Mouse (Mus musculus) neural tube, embryonic 11.5 days (tissue): ENCODE measurements at regions not wholly inside any gene's neighbourhood (a gene's known extent, or its start where the extent isn't known, plus 50 kb on each side); places are given as distances from the start of the nearest gene placed in this dataset.

Experiments
- ATAC-seq: fragments of 200-750 bp; cut with Nextera tagmentation; 2 replicates; pipeline ENCODE4 v1.8.0; 2017; ENCODE audit warnings: moderate number of reproducible peaks, mild to moderate bottlenecking, moderate TSS enrichment, moderate library complexity; ENCODE audit not compliant: insufficient read depth, low FRiP score, low TSS enrichment
- DNase-seq: peaks from one replicate; pipeline ENCODE4 v3.0.0-alpha.2; 2015; ENCODE audit warnings: low spot score
- H3K27ac ChIP-seq: fragments of 300-500 bp; sonication (generic); 2 replicates; pipeline ENCODE4 v1.5.1; 2014; ENCODE audit warnings: low read depth, mild to moderate bottlenecking, low read length
- H3K27me3 ChIP-seq: fragments of 300-500 bp; sonication (generic); 2 replicates; pipeline ENCODE4 v1.6.1; 2014; ENCODE audit warnings: mild to moderate bottlenecking, low read length, mixed read lengths; ENCODE audit not compliant: control insufficient read depth, insufficient read depth
- H3K36me3 ChIP-seq: fragments of 300-500 bp; sonication (generic); 2 replicates; pipeline ENCODE4 v1.6.1; 2014; ENCODE audit warnings: mild to moderate bottlenecking, low read length, moderate library complexity, mixed read lengths; ENCODE audit not compliant: control insufficient read depth, insufficient read depth
- H3K4me1 ChIP-seq: fragments of 300-500 bp; sonication (generic); 2 replicates; pipeline ENCODE4 v1.6.1; 2014; ENCODE audit warnings: low read length, mixed read lengths; ENCODE audit not compliant: control insufficient read depth, insufficient read depth
- H3K4me2 ChIP-seq: fragments of 300-500 bp; sonication (generic); 2 replicates; pipeline ENCODE4 v1.6.1; 2014; ENCODE audit warnings: low read depth, mild to moderate bottlenecking, moderate library complexity
- H3K4me3 ChIP-seq: fragments of 300-500 bp; sonication (generic); 2 replicates; pipeline ENCODE4 v1.5.1; 2014; ENCODE audit warnings: low read depth, low read length
- H3K9ac ChIP-seq: fragments of 300-500 bp; sonication (generic); 2 replicates; pipeline ENCODE4 v1.6.1; 2014; ENCODE audit warnings: mild to moderate bottlenecking, low read length
- H3K9me3 ChIP-seq: fragments of 300-500 bp; sonication (generic); 2 replicates; pipeline ENCODE4 v1.6.1; 2016; ENCODE audit warnings: low read length; ENCODE audit not compliant: control insufficient read depth
- WGBS: fragments of 180-500 bp; shearing (Covaris S2); extraction: QIAGEN DNeasy Blood & Tissue Kit; methylation state at CpG from one replicate; pipeline ENCODE4 v1.1.7; 2014; 5-methylcytosine and 5-hydroxymethylcytosine counted together

DNA sequence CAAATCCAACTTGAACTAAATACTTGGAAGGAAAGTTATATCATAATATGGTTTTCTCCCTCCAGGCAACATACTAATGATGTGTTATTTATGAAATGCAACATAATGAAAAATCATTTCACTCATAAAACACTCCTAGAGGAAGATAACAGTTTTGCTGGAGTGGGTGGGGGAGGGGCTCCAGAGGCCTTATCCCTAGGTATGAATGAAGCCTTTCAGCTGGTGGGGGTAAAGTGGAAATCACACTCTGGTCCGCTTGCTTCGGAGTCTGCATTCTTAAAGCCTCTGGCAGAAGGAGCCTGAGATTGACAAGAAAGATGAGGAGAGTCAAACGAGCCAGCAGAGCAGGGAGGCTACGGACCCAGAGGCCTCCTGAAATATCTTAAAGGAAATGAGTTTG is 219.5 kb upstream of the Map3k7 start:
- Histone ChIP-seq H3K27ac (no peak overlapping the region), H3K27me3 (no peaks in the 10 kb centered on the region), H3K4me1 (no peaks in the 10 kb centered on the region), H3K9me3 (no peaks in the 10 kb centered on the region), H3K4me2 (no peak overlapping the region), H3K4me3 (no peak overlapping the region), H3K9ac (no peak overlapping the region), H3K36me3 (no peaks in the 10 kb centered on the region)
- ATAC-seq, result no peak
- WGBS, result 70% methylated on average over 4 of the region's 4 CpGs
- no peak for DNase-seq

DNA sequence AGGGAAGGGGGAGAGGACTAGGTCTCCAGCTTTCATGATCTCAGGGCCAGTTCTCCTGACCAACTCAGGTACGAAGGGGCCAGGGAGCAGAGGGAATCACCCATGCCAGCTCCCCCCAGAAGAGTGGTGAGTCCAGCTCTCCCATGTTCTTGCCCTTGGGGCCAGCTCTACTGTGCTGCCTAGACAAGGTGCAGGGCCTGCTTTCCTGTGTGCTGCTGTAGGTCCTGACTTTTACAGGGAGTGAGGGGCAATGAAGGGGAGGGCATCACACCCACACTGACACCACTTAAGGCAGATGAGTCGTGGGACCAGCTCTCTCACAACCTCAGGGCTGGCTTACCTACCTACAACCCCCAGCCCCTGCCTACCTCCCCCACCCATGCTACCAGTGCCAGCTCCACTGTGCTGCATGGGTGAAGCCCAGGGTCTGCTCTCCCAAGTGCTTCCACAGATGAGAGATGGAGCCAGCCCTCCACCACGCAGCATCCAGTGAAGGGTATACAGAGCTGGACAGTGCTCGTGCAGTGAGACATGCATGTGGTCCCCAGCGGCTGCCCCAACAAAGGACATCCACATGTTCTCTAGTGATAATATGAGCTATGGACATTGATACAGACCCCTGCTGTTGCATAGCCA is 210.1 kb upstream of the Map3k7 start:
- Histone ChIP-seq H3K4me2 (no peak overlapping the region), H3K9me3 (no peaks in the 10 kb centered on the region), H3K4me3 (no peak overlapping the region), H3K9ac (no peak overlapping the region), H3K4me1 (no peaks in the 10 kb centered on the region), H3K36me3 (no peaks in the 10 kb centered on the region), H3K27me3 (no peaks in the 10 kb centered on the region), H3K27ac (no peak overlapping the region)
- no peak for ATAC-seq
- 81% methylated on average over 5 of the region's 5 CpGs for WGBS
- no peak for DNase-seq

DNA sequence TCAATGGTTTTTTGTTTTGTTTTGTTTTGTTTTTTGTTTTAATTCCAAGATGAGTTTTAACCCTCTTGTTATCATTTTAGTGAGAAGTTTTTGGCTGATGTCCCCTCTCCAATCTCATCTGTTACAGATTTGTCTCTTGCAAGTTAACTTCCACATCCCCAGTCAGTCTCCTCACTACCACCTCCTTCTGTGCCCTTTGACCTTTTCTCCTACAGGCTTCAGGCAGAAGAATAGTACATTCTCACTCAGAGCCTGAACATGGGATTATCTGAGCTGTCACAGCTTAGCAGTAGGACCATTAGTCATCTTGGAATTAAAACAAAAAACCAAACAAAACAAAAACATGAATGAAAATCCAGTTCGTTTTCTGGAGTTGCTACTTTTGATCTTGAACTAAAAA is 206.8 kb upstream of the Map3k7 start:
- Histone ChIP-seq H3K4me2 (no peak overlapping the region), H3K27ac (no peak overlapping the region), H3K36me3 (no peaks in the 10 kb centered on the region), H3K27me3 (no peaks in the 10 kb centered on the region), H3K9ac (no peak overlapping the region), H3K4me1 (no peaks in the 10 kb centered on the region), H3K9me3 (no peaks in the 10 kb centered on the region), H3K4me3 (no peak overlapping the region)
- WGBS, result 44% methylated on average over 1 of the region's 1 CpGs
- ATAC-seq, result no peak
- no peak for DNase-seq

DNA sequence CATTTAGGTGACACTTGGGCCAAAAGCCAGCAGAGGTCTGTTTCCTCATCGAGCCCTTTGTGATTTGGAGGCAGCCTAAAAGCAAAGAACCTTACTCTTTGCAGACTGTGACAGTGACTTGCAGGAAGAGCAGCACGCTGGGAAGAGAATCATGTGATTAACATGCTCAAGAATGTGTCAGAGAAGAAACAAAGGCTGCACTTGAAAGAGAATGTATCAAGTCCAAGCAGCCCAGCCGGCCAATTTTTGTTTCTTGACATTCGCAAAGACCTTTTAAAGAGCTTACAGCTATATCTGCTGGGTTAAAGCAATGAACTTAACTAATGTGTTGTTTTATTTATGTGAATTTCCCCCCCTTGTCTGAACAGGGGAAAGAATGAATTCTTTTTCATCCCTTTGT is 203.8 kb upstream of the Map3k7 start:
- no peak for DNase-seq
- WGBS, result 67% methylated on average over 4 of the region's 4 CpGs
- H3K4me2 ChIP-seq, result no peak overlapping the region
- H3K9me3 ChIP-seq, result no peaks in the 10 kb centered on the region
- no peaks in the 10 kb centered on the region for H3K4me1 ChIP-seq
- no peaks in the 10 kb centered on the region for H3K27me3 ChIP-seq
- no peak overlapping the region for H3K27ac ChIP-seq
- H3K4me3 ChIP-seq, result no peak overlapping the region
- ATAC-seq, result no peak
- no peak overlapping the region for H3K9ac ChIP-seq
- no peaks in the 10 kb centered on the region for H3K36me3 ChIP-seq

DNA sequence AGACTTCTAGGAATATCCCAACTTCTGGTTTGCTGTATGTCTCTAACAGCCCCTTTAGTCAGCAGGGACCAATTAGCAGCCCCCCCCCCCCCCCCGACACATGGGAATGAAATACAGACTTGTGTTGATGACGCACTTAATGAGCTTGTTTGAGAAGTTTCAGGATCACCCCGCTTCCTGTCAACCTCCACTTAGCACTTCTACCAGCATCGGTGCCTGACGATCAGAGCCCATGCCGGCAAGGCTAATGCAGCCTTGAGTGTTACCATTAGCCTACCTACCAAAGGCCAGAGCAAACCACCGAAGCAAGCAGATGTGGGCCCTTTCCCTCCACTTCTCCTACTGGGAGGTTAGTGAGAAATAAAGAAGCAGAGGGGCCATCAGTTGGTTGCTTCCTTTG is 201.7 kb upstream of the Map3k7 start:
- Histone ChIP-seq H3K4me3 (no peak overlapping the region), H3K27ac (no peak overlapping the region), H3K9ac (no peak overlapping the region), H3K9me3 (no peaks in the 10 kb centered on the region), H3K27me3 (no peaks in the 10 kb centered on the region), H3K36me3 (no peaks in the 10 kb centered on the region), H3K4me2 (no peak overlapping the region), H3K4me1 (no peaks in the 10 kb centered on the region)
- ATAC-seq (no peak), DNase-seq (no peak)
- WGBS, result 70% methylated on average over 7 of the region's 7 CpGs

DNA sequence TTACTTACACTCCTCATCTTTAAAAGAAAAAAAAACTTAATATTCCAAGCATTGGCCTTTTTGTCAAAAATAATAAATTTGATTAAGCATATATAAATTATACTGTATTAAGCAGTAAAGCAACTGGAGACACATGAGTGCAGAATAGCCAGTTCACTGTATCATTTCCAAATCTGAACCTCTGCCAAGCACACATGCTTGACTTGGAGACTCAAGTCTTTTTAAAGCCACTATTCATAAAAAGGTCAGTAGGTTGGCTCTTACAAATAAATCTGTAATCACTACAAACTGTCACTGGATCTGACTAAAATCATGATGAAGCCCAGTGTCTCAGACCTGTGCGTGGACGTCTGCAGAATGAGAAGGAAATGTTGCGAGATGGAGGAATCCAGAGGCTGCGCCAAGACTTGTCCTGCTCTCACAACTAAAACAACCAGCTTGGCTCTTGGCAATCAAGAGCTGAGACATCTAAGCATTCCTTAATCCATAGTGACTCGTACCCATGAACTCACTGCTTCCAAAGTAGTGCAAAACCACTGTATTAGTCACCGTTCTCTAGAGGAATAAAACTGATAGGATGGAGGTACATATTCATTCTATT is 195.8 kb upstream of the Map3k7 start:
- Histone ChIP-seq H3K9ac (no peak overlapping the region), H3K9me3 (no peaks in the 10 kb centered on the region), H3K27me3 (no peaks in the 10 kb centered on the region), H3K4me1 (no peaks in the 10 kb centered on the region), H3K4me2 (no peak overlapping the region), H3K27ac (no peak overlapping the region), H3K4me3 (no peak overlapping the region), H3K36me3 (no peaks in the 10 kb centered on the region)
- DNase-seq (no peak), ATAC-seq (no peak)
- WGBS, result 89% methylated on average over 6 of the region's 6 CpGs

DNA sequence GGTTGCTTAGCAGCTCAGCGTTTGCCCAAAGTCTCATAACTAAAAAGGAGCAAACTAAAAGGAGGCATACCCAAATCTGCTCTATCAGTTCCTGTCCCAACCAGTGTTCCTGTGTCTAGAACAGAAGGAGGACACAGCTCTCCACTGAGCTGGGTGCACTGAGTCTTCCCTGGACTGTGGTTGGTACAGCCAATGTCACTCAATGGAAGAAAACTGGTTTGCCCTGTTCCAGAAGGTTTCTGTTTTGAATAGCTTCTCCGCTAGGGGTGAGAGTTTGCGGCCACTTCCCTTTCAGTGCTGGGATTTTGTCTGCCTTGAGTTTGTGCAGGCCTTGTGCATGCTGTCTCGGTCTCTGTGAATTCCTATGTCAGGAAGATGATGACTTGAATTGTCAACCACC is 194.6 kb upstream of the Map3k7 start:
- H3K9me3 ChIP-seq, result no peaks in the 10 kb centered on the region
- no peak overlapping the region for H3K27ac ChIP-seq
- no peaks in the 10 kb centered on the region for H3K4me1 ChIP-seq
- ATAC-seq (no peak), DNase-seq (no peak)
- no peaks in the 10 kb centered on the region for H3K27me3 ChIP-seq
- no peaks in the 10 kb centered on the region for H3K36me3 ChIP-seq
- WGBS, result 86% methylated on average over 4 of the region's 4 CpGs
- no peak overlapping the region for H3K4me3 ChIP-seq
- H3K4me2 ChIP-seq, result no peak overlapping the region
- H3K9ac ChIP-seq, result no peak overlapping the region

DNA sequence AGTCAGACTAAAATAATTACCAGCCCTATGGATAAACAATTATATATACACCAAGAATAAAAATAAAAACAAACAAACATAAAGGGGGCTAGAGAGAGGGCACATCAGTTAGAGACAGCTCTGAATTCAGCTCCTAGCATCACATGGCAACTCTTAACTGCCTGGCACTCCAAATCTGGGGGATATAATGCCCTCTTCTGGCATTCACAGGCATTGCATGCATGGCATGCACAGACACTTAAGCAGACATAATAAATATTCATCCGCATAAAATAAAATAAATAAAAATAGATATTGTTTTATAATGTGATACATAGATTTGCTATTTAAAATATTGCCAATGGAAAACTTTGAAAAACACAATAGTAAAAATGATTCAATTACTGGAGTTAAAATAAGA is 177.6 kb upstream of the Map3k7 start:
- Histone ChIP-seq H3K4me1 (no peaks in the 10 kb centered on the region), H3K9me3 (no peaks in the 10 kb centered on the region), H3K36me3 (no peaks in the 10 kb centered on the region), H3K27ac (no peak overlapping the region), H3K4me2 (no peak overlapping the region), H3K4me3 (no peak overlapping the region), H3K9ac (no peak overlapping the region), H3K27me3 (no peaks in the 10 kb centered on the region)
- WGBS, result 87% methylated on average over 1 of the region's 1 CpGs
- no peak for DNase-seq
- no peak for ATAC-seq

DNA sequence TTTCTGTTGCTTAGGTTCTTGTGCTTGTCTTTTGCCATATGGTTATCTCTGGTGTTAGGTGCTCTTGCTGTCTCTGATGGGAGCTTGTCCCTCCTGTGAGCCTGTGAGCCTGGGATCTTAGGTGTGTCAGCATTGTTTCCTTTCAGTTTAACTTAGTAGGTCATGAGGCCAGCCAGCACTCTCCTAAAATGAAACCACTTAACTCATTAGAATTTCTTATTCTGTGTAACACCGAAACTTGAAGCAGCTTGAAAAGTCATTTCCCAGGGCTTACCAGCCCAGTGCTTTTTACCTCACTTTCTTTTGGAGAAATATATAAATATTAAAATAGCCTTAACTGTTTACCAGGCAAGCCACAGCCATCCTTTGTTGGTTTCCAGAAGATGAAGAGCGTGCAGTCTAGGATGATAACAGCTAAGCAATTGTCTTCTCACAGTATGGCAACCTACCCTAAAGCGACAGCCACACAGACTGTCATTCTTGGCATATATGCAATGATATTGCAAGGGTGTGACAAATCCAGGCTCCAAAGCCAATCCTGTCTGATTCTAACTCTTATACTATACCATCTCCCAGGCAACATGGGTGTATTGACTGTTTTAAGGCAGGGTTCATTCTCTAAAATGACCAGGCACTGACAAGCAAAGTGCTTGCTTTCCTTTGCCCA is 146.2 kb upstream of the Map3k7 start:
- Histone ChIP-seq H3K4me1 (no peaks in the 10 kb centered on the region), H3K4me3 (no peak overlapping the region), H3K9ac (no peak overlapping the region), H3K9me3 (no peaks in the 10 kb centered on the region), H3K27ac (no peak overlapping the region), H3K27me3 (no peaks in the 10 kb centered on the region), H3K36me3 (no peaks in the 10 kb centered on the region), H3K4me2 (no peak overlapping the region)
- no peak for ATAC-seq
- WGBS, result 89% methylated on average over 3 of the region's 3 CpGs
- DNase-seq, result no peak
